In genomic region chr17:56219251-56219650, GRCm38 (mm10) we compare ENCODE assay signal across 8 mouse cellular contexts. TPM values are rescaled to one million over a fixed set of nuclear protein-coding genes. Genes with fewer than 3 reads are reported as not detected.
A peak's percentile ranks its signal among the peaks of the same experiment; 100 is the strongest.
DNase-seq lines count a peak whose midpoint lies in the region; ATAC-seq and TF ChIP-seq lines count a peak whose summit lies in the region.

No protein-coding gene starts in this region.

- H3K4me2 ChIP-seq in lung, embryonic 14.5 days = peak overlapping the region; percentile 88

- H3K4me1 ChIP-seq in lung, embryonic 14.5 days (ENCODE audit: insufficient read depth) = peaks cover 11% of the 10 kb centered on the region; the same call in 1 of the 2 replicates
- no peaks in the 10 kb centered on the region; the same call in 1 of the 2 replicates for H3K4me1 ChIP-seq in embryonic fibroblast, embryonic 13.5 days (ENCODE audit: control insufficient read depth, insufficient read depth, low read length)
- H3K4me1 ChIP-seq in limb, embryonic 10.5 days = peaks cover 31% of the 10 kb centered on the region
- H3K4me1 ChIP-seq in olfactory bulb, adult 2 months (ENCODE audit: control insufficient read depth, insufficient read depth, low read length) = peaks cover 25% of the 10 kb centered on the region

- peak overlapping the region; percentile 69 for H3K27ac ChIP-seq in lung, embryonic 14.5 days (ENCODE audit: low read depth)
- 0 out of 2 replicates have a peak overlapping the region, but pooled peaks have one; percentile 4 for H3K27ac ChIP-seq in embryonic fibroblast, embryonic 13.5 days (ENCODE audit: insufficient read depth, low read length)
- H3K27ac ChIP-seq in limb, embryonic 10.5 days = peak overlapping the region; percentile 92
- peak overlapping the region; percentile 55 for H3K27ac ChIP-seq in olfactory bulb, adult 2 months (ENCODE audit: insufficient read depth, low read depth, low read length)

- no peak for TF ChIP-seq POLR2A in embryonic fibroblast, embryonic 13.5 days (IDR thresholded peaks at IDR 0.05; ENCODE audit: low read depth, low read length)
- TF ChIP-seq POLR2A in olfactory bulb, adult 2 months (IDR thresholded peaks at IDR 0.05; ENCODE audit: insufficient read depth, low read depth, low read length) = no peak

- H3K27me3 ChIP-seq in lung, embryonic 14.5 days (ENCODE audit: insufficient read depth, low read length) = no peaks in the 10 kb centered on the region
- H3K27me3 ChIP-seq in limb, embryonic 10.5 days (ENCODE audit: low read depth, poor library complexity, severe bottlenecking) = no peaks in the 10 kb centered on the region

- TF ChIP-seq CTCF in lung, embryonic 14.5 days (IDR thresholded peaks at IDR 0.05; ENCODE audit: low read depth) = no peak
- TF ChIP-seq CTCF in embryonic fibroblast, embryonic 13.5 days (IDR thresholded peaks at IDR 0.05; ENCODE audit: borderline replicate concordance, insufficient read depth, low read length) = no peak
- TF ChIP-seq CTCF in olfactory bulb, adult 2 months (IDR thresholded peaks at IDR 0.05; ENCODE audit: insufficient read depth, low read depth, low read length) = no peak

- no peaks in the 10 kb centered on the region for H3K9me3 ChIP-seq in lung, embryonic 14.5 days (ENCODE audit: low read depth, low read length)
- no peaks in the 10 kb centered on the region for H3K9me3 ChIP-seq in limb, embryonic 10.5 days (replicated peaks)

- WGBS in lung, embryonic 14.5 days = 42% methylated on average over 12 of the region's 12 CpGs
- WGBS in limb, embryonic 10.5 days = 52% methylated on average over 12 of the region's 12 CpGs
- 36% methylated on average over 12 of the region's 12 CpGs for WGBS in olfactory bulb, adult 2 months

- H3K9ac ChIP-seq in lung, embryonic 14.5 days = peak overlapping the region; percentile 81

- DNase-seq in lung, embryonic 14.5 days = no peak
- DNase-seq in lung, postnatal 4 days = no peak
- DNase-seq in limb, embryonic 10.5 days (ENCODE audit: low spot score) = no peak
- no peak for DNase-seq in layer of hippocampus, postnatal 10 days (ENCODE audit: low spot score in 2 of 2)
- no peak for DNase-seq in ovary, postnatal 14 days (ENCODE audit: low spot score)
- DNase-seq in urinary bladder, postnatal 10 days (ENCODE audit: low spot score) = no peak

- ATAC-seq in lung, embryonic 14.5 days (ENCODE audit: insufficient read depth) = no peak

- H3K4me3 ChIP-seq in lung, embryonic 14.5 days (ENCODE audit: low read depth, low read length) = peak overlapping the region; percentile 82
- H3K4me3 ChIP-seq in embryonic fibroblast, embryonic 13.5 days (ENCODE audit: insufficient read depth, low read length) = peak overlapping the region; percentile 61
- peak overlapping the region; percentile 93 for H3K4me3 ChIP-seq in limb, embryonic 10.5 days
- peak overlapping the region; percentile 92 for H3K4me3 ChIP-seq in olfactory bulb, adult 2 months (ENCODE audit: insufficient read depth, low read depth, low read length)

- H3K36me3 ChIP-seq in lung, embryonic 14.5 days (ENCODE audit: insufficient read depth) = 0 out of 2 replicates have a peak, but pooled peaks cover 3% of the 10 kb centered on the region
- peaks cover 14% of the 10 kb centered on the region for H3K36me3 ChIP-seq in limb, embryonic 10.5 days

RNA-seq across cellular contexts. Expression of gene Dpp9, which starts 0.5 kb away (rescaled TPM):
- polyA plus RNA-seq in lung, embryonic 14.5 days (2014; fragmentation: Nextera tagmentation; extraction: Ambion mirVana) = 37.9 and 41.3 TPM in 2 replicates
- 27.8 and 28.8 TPM in 2 replicates for polyA plus RNA-seq in embryonic fibroblast, embryonic 13.5 days (2011; ENCODE audit: insufficient read length, low read depth, missing spikeins)
- polyA plus RNA-seq in limb, embryonic 10.5 days (2016; fragmentation: Nextera tagmentation; extraction: Ambion mirVana) = 44.5 and 44.8 TPM in 2 replicates
- polyA plus RNA-seq in olfactory bulb, adult 2 months (2012; ENCODE audit: insufficient read depth, insufficient read length, low replicate concordance, missing spikeins) = not detected in 2 replicates
- 10 to 100 TPM; 44.5 to 45.6 TPM for total RNA-seq in layer of hippocampus, postnatal 10 days (2021)

RNA-seq across cellular contexts. Expression of gene Mydgf, which starts 35.5 kb away (rescaled TPM):
- 93.0 and 95.3 TPM in 2 replicates for polyA plus RNA-seq in lung, embryonic 14.5 days (2014; fragmentation: Nextera tagmentation; extraction: Ambion mirVana)
- 55.2 and 63.0 TPM in 2 replicates for polyA plus RNA-seq in embryonic fibroblast, embryonic 13.5 days (2011; ENCODE audit: insufficient read length, low read depth, missing spikeins)
- polyA plus RNA-seq in limb, embryonic 10.5 days (2016; fragmentation: Nextera tagmentation; extraction: Ambion mirVana) = 78.0 and 80.7 TPM in 2 replicates
- not detected in 2 replicates for polyA plus RNA-seq in olfactory bulb, adult 2 months (2012; ENCODE audit: insufficient read depth, insufficient read length, low replicate concordance, missing spikeins)
- 10 to 100 TPM; 48.3 to 53.7 TPM for total RNA-seq in layer of hippocampus, postnatal 10 days (2021)

RNA-seq across cellular contexts. Expression of gene Fem1a, which starts 37.4 kb away (rescaled TPM):
- 14.5 and 15.4 TPM in 2 replicates for polyA plus RNA-seq in lung, embryonic 14.5 days (2014; fragmentation: Nextera tagmentation; extraction: Ambion mirVana)
- 9.7 and 10.6 TPM in 2 replicates for polyA plus RNA-seq in embryonic fibroblast, embryonic 13.5 days (2011; ENCODE audit: insufficient read length, low read depth, missing spikeins)
- 12.2 and 14.6 TPM in 2 replicates for polyA plus RNA-seq in limb, embryonic 10.5 days (2016; fragmentation: Nextera tagmentation; extraction: Ambion mirVana)
- polyA plus RNA-seq in olfactory bulb, adult 2 months (2012; ENCODE audit: insufficient read depth, insufficient read length, low replicate concordance, missing spikeins) = not detected in 2 replicates
- total RNA-seq in layer of hippocampus, postnatal 10 days (2021) = 10 to 100 TPM; 45.3 to 46.5 TPM

RNA-seq across cellular contexts. Expression of gene Tnfaip8l1, which starts 57.0 kb away (rescaled TPM):
- polyA plus RNA-seq in lung, embryonic 14.5 days (2014; fragmentation: Nextera tagmentation; extraction: Ambion mirVana) = 14.5 and 16.2 TPM in 2 replicates
- polyA plus RNA-seq in embryonic fibroblast, embryonic 13.5 days (2011; ENCODE audit: insufficient read length, low read depth, missing spikeins) = 0.72 and 2.1 TPM in 2 replicates
- polyA plus RNA-seq in limb, embryonic 10.5 days (2016; fragmentation: Nextera tagmentation; extraction: Ambion mirVana) = 6.1 and 10.6 TPM in 2 replicates
- polyA plus RNA-seq in olfactory bulb, adult 2 months (2012; ENCODE audit: insufficient read depth, insufficient read length, low replicate concordance, missing spikeins) = not detected in 2 replicates
- total RNA-seq in layer of hippocampus, postnatal 10 days (2021) = 1 to 10 TPM; 7.0 to 7.2 TPM

RNA-seq across cellular contexts. Expression of gene Ticam1, which starts 57.3 kb away (rescaled TPM):
- polyA plus RNA-seq in lung, embryonic 14.5 days (2014; fragmentation: Nextera tagmentation; extraction: Ambion mirVana) = 4.5 and 4.9 TPM in 2 replicates
- polyA plus RNA-seq in embryonic fibroblast, embryonic 13.5 days (2011; ENCODE audit: insufficient read length, low read depth, missing spikeins) = 11.1 and 15.6 TPM in 2 replicates
- 3.0 TPM in 2 replicates for polyA plus RNA-seq in limb, embryonic 10.5 days (2016; fragmentation: Nextera tagmentation; extraction: Ambion mirVana)
- not detected in 2 replicates for polyA plus RNA-seq in olfactory bulb, adult 2 months (2012; ENCODE audit: insufficient read depth, insufficient read length, low replicate concordance, missing spikeins)
- total RNA-seq in layer of hippocampus, postnatal 10 days (2021) = 1 to 10 TPM; 5.2 to 5.9 TPM

Comparison
In these comparisons a context has a peak if more than half of its experiments do, and no peak if none do; other contexts are left out.
1. H3K27ac ChIP-seq: peak in every context shown above with its lines; median percentile 92 in limb, embryonic 10.5 days; 69 in lung, embryonic 14.5 days; 55 in olfactory bulb, adult 2 months; 4 in embryonic fibroblast, embryonic 13.5 days.
2. RNA of gene Mydgf, which starts 35.5 kb away (polyA plus RNA-seq): 93.0 to 95.3 TPM in lung, embryonic 14.5 days, 78.0 to 80.7 TPM in limb, embryonic 10.5 days and 55.2 to 63.0 TPM in embryonic fibroblast, embryonic 13.5 days; not detected in olfactory bulb, adult 2 months; every median in the first group is over 10 times any median in the second.
3. RNA of gene Fem1a, which starts 37.4 kb away (polyA plus RNA-seq): 14.5 to 15.4 TPM in lung, embryonic 14.5 days, 12.2 to 14.6 TPM in limb, embryonic 10.5 days and 9.7 to 10.6 TPM in embryonic fibroblast, embryonic 13.5 days; not detected in olfactory bulb, adult 2 months; every median in the first group is over 10 times any median in the second.
4. Peak in every context shown above with its lines, with median percentiles within 50 percentile points of each other: H3K4me3 ChIP-seq.